12 mouse cellular contexts compared by ENCODE assay signal in genomic region chr4:123670598-123670997, GRCm38 (mm10). TPM values are rescaled to one million over a fixed set of nuclear protein-coding genes. Genes with fewer than 3 reads are reported as not detected.
DNase-seq lines count a peak whose midpoint lies in the region; ATAC-seq lines count a peak whose summit lies in the region.
"Had no signal": no experiment of that assay in that cellular context is flagged by ENCODE, and none has a peak within 500 bp of the region (broad histone marks: within the 10 kb centered on the region; RNA-seq: fewer than 3 reads in every experiment).

No protein-coding gene starts in this region.

- no peak; the same call in 1 of the 2 replicates for ATAC-seq in hindbrain, embryonic 11.5 days (ENCODE audit: low FRiP score)
- ATAC-seq in forebrain, embryonic 12.5 days (ENCODE audit: low FRiP score), result peak; percentile 34; the same call in 1 of the 2 replicates
- ATAC-seq in megakaryocyte, adult 5-6 weeks (ENCODE audit: poor library complexity, severe bottlenecking), result no peak

- H3K27ac ChIP-seq in hindbrain, embryonic 11.5 days (ENCODE audit: low read depth, low read length), result no peak overlapping the region
- H3K27ac ChIP-seq in hindbrain, embryonic 10.5 days, result no peak overlapping the region; the same call in 1 of the 2 replicates
- 0 out of 2 replicates have a peak overlapping the region, but pooled peaks have one; percentile 33 for H3K27ac ChIP-seq in forebrain, embryonic 12.5 days
- peak overlapping the region; percentile 25 for H3K27ac ChIP-seq in midbrain, embryonic 10.5 days (replicated peaks)
- H3K27ac ChIP-seq: embryonic facial prominence, embryonic 15.5 days; limb, embryonic 12.5 days had no signal

- peak; percentile 46 for DNase-seq in hindbrain, embryonic 11.5 days (ENCODE audit: low spot score)
- no peak for DNase-seq in hindbrain, embryonic 10.5 days (ENCODE audit: low spot score)
- peak; percentile 21 for DNase-seq in MN1 (ENCODE audit: low spot score)
- DNase-seq in midbrain, embryonic 10.5 days (ENCODE audit: low spot score), result peak; percentile 57
- DNase-seq in spleen, adult 12 weeks (ENCODE audit: low spot score), result no peak
- no peak for DNase-seq in urinary bladder, adult 18-20 months (ENCODE audit: low spot score in 2 of 2)
- DNase-seq: gastrocnemius, postnatal 10 days; kidney, adult 18-20 months had no signal

- no peaks in the 10 kb centered on the region for H3K36me3 ChIP-seq in hindbrain, embryonic 11.5 days (ENCODE audit: control insufficient read depth, insufficient read depth, low read length)
- H3K36me3 ChIP-seq in hindbrain, embryonic 10.5 days, result peaks cover 14% of the 10 kb centered on the region; the same call in 1 of the 2 replicates
- 0 out of 2 replicates have a peak, but pooled peaks cover 3% of the 10 kb centered on the region for H3K36me3 ChIP-seq in forebrain, embryonic 12.5 days (replicated peaks)
- H3K36me3 ChIP-seq in midbrain, embryonic 10.5 days, result peaks cover 24% of the 10 kb centered on the region
- H3K36me3 ChIP-seq: limb, embryonic 12.5 days had no signal

- peaks cover 2% of the 10 kb centered on the region for H3K4me1 ChIP-seq in hindbrain, embryonic 11.5 days (replicated peaks; ENCODE audit: control insufficient read depth, insufficient read depth, low read length)
- peaks cover 40% of the 10 kb centered on the region for H3K4me1 ChIP-seq in hindbrain, embryonic 10.5 days (replicated peaks)
- H3K4me1 ChIP-seq in forebrain, embryonic 12.5 days, result peaks cover 45% of the 10 kb centered on the region
- peaks cover 53% of the 10 kb centered on the region for H3K4me1 ChIP-seq in midbrain, embryonic 10.5 days

- H3K4me3 ChIP-seq in hindbrain, embryonic 11.5 days (ENCODE audit: low read depth, low read length), result no peak overlapping the region
- H3K4me3 ChIP-seq in hindbrain, embryonic 10.5 days, result no peak overlapping the region
- H3K4me3 ChIP-seq in forebrain, embryonic 12.5 days (replicated peaks), result no peak overlapping the region
- H3K4me3 ChIP-seq in midbrain, embryonic 10.5 days, result no peak overlapping the region
- H3K4me3 ChIP-seq: embryonic facial prominence, embryonic 15.5 days; limb, embryonic 12.5 days had no signal

- no peak overlapping the region for H3K4me2 ChIP-seq in hindbrain, embryonic 11.5 days (replicated peaks; ENCODE audit: low read depth, low read length)
- no peak overlapping the region for H3K4me2 ChIP-seq in forebrain, embryonic 12.5 days
- H3K4me2 ChIP-seq: embryonic facial prominence, embryonic 15.5 days; limb, embryonic 12.5 days had no signal

- no peaks in the 10 kb centered on the region for H3K27me3 ChIP-seq in hindbrain, embryonic 11.5 days (ENCODE audit: control insufficient read depth, insufficient read depth, low read length)
- H3K27me3 ChIP-seq in hindbrain, embryonic 10.5 days (ENCODE audit: insufficient read depth, poor library complexity, severe bottlenecking), result no peaks in the 10 kb centered on the region
- H3K27me3 ChIP-seq in forebrain, embryonic 12.5 days, result no peaks in the 10 kb centered on the region
- no peaks in the 10 kb centered on the region for H3K27me3 ChIP-seq in midbrain, embryonic 10.5 days (ENCODE audit: low read depth, poor library complexity, severe bottlenecking)
- H3K27me3 ChIP-seq: embryonic facial prominence, embryonic 15.5 days; limb, embryonic 12.5 days had no signal

- H3K9ac ChIP-seq in hindbrain, embryonic 11.5 days (ENCODE audit: low read depth, low read length), result no peak overlapping the region
- H3K9ac ChIP-seq in forebrain, embryonic 12.5 days, result 0 out of 2 replicates have a peak overlapping the region, but pooled peaks have one; percentile 22
- H3K9ac ChIP-seq: embryonic facial prominence, embryonic 15.5 days; limb, embryonic 12.5 days had no signal

- no peaks in the 10 kb centered on the region for H3K9me3 ChIP-seq in hindbrain, embryonic 11.5 days (ENCODE audit: control insufficient read depth, low read length)
- no peaks in the 10 kb centered on the region for H3K9me3 ChIP-seq in hindbrain, embryonic 10.5 days
- no peaks in the 10 kb centered on the region for H3K9me3 ChIP-seq in forebrain, embryonic 12.5 days
- H3K9me3 ChIP-seq in midbrain, embryonic 10.5 days (replicated peaks), result no peaks in the 10 kb centered on the region
- H3K9me3 ChIP-seq: embryonic facial prominence, embryonic 15.5 days; limb, embryonic 12.5 days had no signal

RNA-seq across cellular contexts. Expression of gene Macf1, which starts 13.6 kb away (rescaled TPM):
- polyA plus RNA-seq in hindbrain, embryonic 11.5 days (2014; fragmentation: Nextera tagmentation; extraction: Ambion mirVana), result 74.7 and 114 TPM in 2 replicates
- 36.5 and 42.3 TPM in 2 replicates for polyA plus RNA-seq in hindbrain, embryonic 10.5 days (2016; fragmentation: Nextera tagmentation; extraction: Ambion mirVana)
- polyA plus RNA-seq in forebrain, embryonic 12.5 days (2016; fragmentation: Nextera tagmentation; extraction: Ambion mirVana), result 75.6 and 77.9 TPM in 2 replicates
- 39.2 and 46.2 TPM in 2 replicates for polyA plus RNA-seq in midbrain, embryonic 10.5 days (2016; fragmentation: Nextera tagmentation; extraction: Ambion mirVana)
- 130 and 137 TPM in 2 replicates for total RNA-seq in megakaryocyte, adult 5-6 weeks (2015)
- 192 and 219 TPM in 2 replicates for total RNA-seq in megakaryocyte, adult 5-6 weeks (2017)

RNA-seq across cellular contexts. Expression of gene Ndufs5, which starts 47.4 kb away (rescaled TPM):
- polyA plus RNA-seq in hindbrain, embryonic 11.5 days (2014; fragmentation: Nextera tagmentation; extraction: Ambion mirVana), result 340 and 344 TPM in 2 replicates
- 349 and 378 TPM in 2 replicates for polyA plus RNA-seq in hindbrain, embryonic 10.5 days (2016; fragmentation: Nextera tagmentation; extraction: Ambion mirVana)
- polyA plus RNA-seq in forebrain, embryonic 12.5 days (2016; fragmentation: Nextera tagmentation; extraction: Ambion mirVana), result 315 and 318 TPM in 2 replicates
- 328 and 330 TPM in 2 replicates for polyA plus RNA-seq in midbrain, embryonic 10.5 days (2016; fragmentation: Nextera tagmentation; extraction: Ambion mirVana)
- total RNA-seq in megakaryocyte, adult 5-6 weeks (2015), result 109 and 130 TPM in 2 replicates
- 110 and 139 TPM in 2 replicates for total RNA-seq in megakaryocyte, adult 5-6 weeks (2017)

Comparison
In these comparisons a context has a peak if more than half of its experiments do, and no peak if none do; other contexts are left out.
1. DNase-seq: peak in hindbrain, embryonic 11.5 days (single experiment), MN1 (single experiment) and midbrain, embryonic 10.5 days (single experiment); none in hindbrain, embryonic 10.5 days (single experiment), spleen, adult 12 weeks (single experiment) and urinary bladder, adult 18-20 months (0 of 2).
2. H3K27ac ChIP-seq: peak in forebrain, embryonic 12.5 days (single experiment) and midbrain, embryonic 10.5 days (single experiment); none in hindbrain, embryonic 11.5 days (single experiment) and hindbrain, embryonic 10.5 days (single experiment).